Mouse (Mus musculus) MEL (cell line): Measurements from ENCODE around the gene Ezr. TPM values are rescaled to one million over a fixed set of nuclear protein-coding genes. Genes with fewer than 3 reads are reported as not detected.

Source experiments
- DNase-seq: peaks from one replicate; pipeline ENCODE4 v3.0.0; 2011; ENCODE audit warnings: low read depth, low spot score
- H3K27ac ChIP-seq: 2 replicates; pipeline ENCODE4 v1.5.1; 2012; ENCODE audit warnings: low read depth, mild to moderate bottlenecking, control low read depth, low read length, moderate library complexity; ENCODE audit not compliant: control insufficient read depth
- H3K27me3 ChIP-seq, 2 experiments: fragments of 150-350 bp in 1 of 2; sonication (generic) in 1 of 2; 2 replicates each; pipeline ENCODE4 v1.6.1; 2012; ENCODE audit warnings: low read length in 2 of 2, mild to moderate bottlenecking in 2 of 2, improper control_type of control experiment in 1 of 2, moderate library complexity in 1 of 2; ENCODE audit not compliant: insufficient read depth in 2 of 2, control insufficient read depth in 1 of 2
- H3K36me3 ChIP-seq, 2 experiments: 2 replicates each; pipeline ENCODE4 v1.6.1; 2012 to 2014; ENCODE audit warnings: low read length in 2 of 2, improper control_type of control experiment in 1 of 2, inconsistent platforms in 1 of 2, mild to moderate bottlenecking in 1 of 2; ENCODE audit not compliant: insufficient read depth in 2 of 2, control insufficient read depth in 1 of 2
- H3K4me1 ChIP-seq, 2 experiments: fragments of 150-350 bp in 1 of 2; sonication (generic) in 1 of 2; 2 replicates each; pipeline ENCODE4 v1.6.1; 2012; ENCODE audit warnings: low read length in 2 of 2, improper control_type of control experiment in 1 of 2, mild to moderate bottlenecking in 1 of 2; ENCODE audit not compliant: insufficient read depth in 2 of 2, control insufficient read depth in 1 of 2
- H3K4me3 ChIP-seq, 2 experiments: fragments of 150-350 bp in 1 of 2; sonication (generic) in 1 of 2; 2 replicates each; pipeline ENCODE4 v1.5.1; 2012; ENCODE audit warnings: low read depth in 2 of 2, low read length in 2 of 2, mild to moderate bottlenecking in 2 of 2, moderate library complexity in 2 of 2, control low read depth in 1 of 2, improper control_type of control experiment in 1 of 2; ENCODE audit not compliant: control insufficient read depth in 1 of 2, insufficient read depth in 1 of 2
- H3K79me2 ChIP-seq: 2 replicates; pipeline ENCODE4 v1.6.1; 2012; ENCODE audit warnings: mild to moderate bottlenecking, low read length, moderate library complexity; ENCODE audit not compliant: control insufficient read depth, poor library complexity, insufficient read depth
- H3K9ac ChIP-seq: 2 replicates; pipeline ENCODE4 v1.6.1; 2012; ENCODE audit warnings: low read depth, mild to moderate bottlenecking, control low read depth, low read length, moderate library complexity; ENCODE audit not compliant: control insufficient read depth, poor library complexity, severe bottlenecking
- H3K9me3 ChIP-seq: fragments of 150-350 bp; sonication (generic); replicated peaks from 2 replicates; pipeline ENCODE4 v1.6.1; 2012; ENCODE audit warnings: mild to moderate bottlenecking, low read length, improper control_type of control experiment, moderate library complexity; ENCODE audit not compliant: insufficient read depth
- BHLHE40 ChIP-seq: IDR thresholded peaks from 2 replicates; pipeline ENCODE4 v1.6.1; 2012; ENCODE audit warnings: low read depth, mild to moderate bottlenecking, inconsistent platforms, low read length, improper control_type of control experiment, borderline replicate concordance
- CHD2 ChIP-seq: IDR thresholded peaks from 2 replicates; pipeline ENCODE4 v1.6.1; 2011; ENCODE audit warnings: low read length, improper control_type of control experiment
- E2F4 ChIP-seq: IDR thresholded peaks from 2 replicates; pipeline ENCODE4 v1.6.1; 2011; ENCODE audit warnings: low read depth, low read length, improper control_type of control experiment, borderline replicate concordance
- EP300 ChIP-seq, 2 experiments: IDR thresholded peaks; 2 replicates each; pipeline ENCODE4 v1.6.1; 2011; ENCODE audit warnings: improper control_type of control experiment in 2 of 2, low read length in 2 of 2, low read depth in 1 of 2, mild to moderate bottlenecking in 1 of 2
- ETS1 ChIP-seq: IDR thresholded peaks from 2 replicates; pipeline ENCODE4 v1.6.1; 2012; ENCODE audit warnings: low read depth, mild to moderate bottlenecking, inconsistent platforms, low read length, improper control_type of control experiment, moderate library complexity
- GATA1 ChIP-seq: IDR thresholded peaks from 2 replicates; pipeline ENCODE4 v1.6.1; 2011; ENCODE audit warnings: low read depth, low read length, improper control_type of control experiment
- HCFC1 ChIP-seq: IDR thresholded peaks from 2 replicates; pipeline ENCODE4 v1.6.1; 2012; ENCODE audit warnings: low read depth, mild to moderate bottlenecking, inconsistent platforms, low read length, improper control_type of control experiment, moderate library complexity
- JUND ChIP-seq: IDR thresholded peaks from 2 replicates; pipeline ENCODE4 v1.6.1; 2011; ENCODE audit warnings: low read depth, mild to moderate bottlenecking, improper control_type of control experiment, low read length
- MAFK ChIP-seq: IDR thresholded peaks from 2 replicates; pipeline ENCODE4 v1.6.1; 2011; ENCODE audit warnings: low read depth, mild to moderate bottlenecking, low read length, improper control_type of control experiment, borderline replicate concordance
- MXI1 ChIP-seq: IDR thresholded peaks from 2 replicates; pipeline ENCODE4 v1.6.1; 2011; ENCODE audit warnings: mild to moderate bottlenecking, low read depth, low read length, improper control_type of control experiment
- MYC ChIP-seq: IDR thresholded peaks from 2 replicates; pipeline ENCODE4 v1.6.1; 2011; ENCODE audit warnings: low read depth, mild to moderate bottlenecking, low read length, improper control_type of control experiment, moderate library complexity
- NRF1 ChIP-seq: IDR thresholded peaks from 2 replicates; pipeline ENCODE4 v1.6.1; 2014; ENCODE audit warnings: low read depth, mild to moderate bottlenecking, inconsistent platforms, low read length, improper control_type of control experiment, moderate library complexity; ENCODE audit not compliant: poor library complexity, insufficient read depth, severe bottlenecking
- POLR2AphosphoS5 ChIP-seq: IDR thresholded peaks from 2 replicates; pipeline ENCODE4 v1.6.1; 2012; ENCODE audit warnings: low read depth, borderline replicate concordance, mild to moderate bottlenecking, inconsistent platforms, low read length, moderate library complexity, mixed read lengths
- RAD21 ChIP-seq: IDR thresholded peaks from 2 replicates; pipeline ENCODE4 v1.6.1; 2011; ENCODE audit warnings: mild to moderate bottlenecking, low read depth, low read length, improper control_type of control experiment
- SIN3A ChIP-seq: IDR thresholded peaks from 2 replicates; pipeline ENCODE4 v1.6.1; 2012; ENCODE audit warnings: low read length, improper control_type of control experiment, inconsistent platforms
- SMC3 ChIP-seq: IDR thresholded peaks from 2 replicates; pipeline ENCODE4 v1.6.1; 2011; ENCODE audit warnings: low read depth, low read length, improper control_type of control experiment
- TCF12 ChIP-seq: IDR thresholded peaks from 2 replicates; pipeline ENCODE4 v1.6.1; 2014; ENCODE audit warnings: low read depth, mild to moderate bottlenecking, inconsistent platforms, low read length, improper control_type of control experiment, moderate library complexity
- ZC3H11A ChIP-seq: IDR thresholded peaks from 2 replicates; pipeline ENCODE4 v1.6.1; 2012; ENCODE audit warnings: low read depth, mild to moderate bottlenecking, inconsistent platforms, low read length, improper control_type of control experiment
- polyA plus RNA-seq, 2 experiments: library from polyadenylated mRNA; stranded (reverse) in 1 of 2; unstranded in 1 of 2; fragments of >175 nt in 1 of 2; fragments of >200 nt in 1 of 2; gene quantifications; 2 replicates each; pipeline versions ENCODE4 v1.2.1 to v1.2.4; 2012; ENCODE audit warnings: low replicate concordance in 2 of 2, low read depth in 1 of 2; ENCODE audit not compliant: insufficient read length in 2 of 2, insufficient read depth in 1 of 2, missing spikeins in 1 of 2
- total RNA-seq: library from RNA; depleted of rRNA; stranded (reverse); fragments of 300-350 nt; gene quantifications from 2 replicates; pipeline ENCODE4 v1.2.3, GENCODE M21; 2012

Gene Ezr
- total and polyA plus RNA-seq, 3 experiments = 48.7 to 88.7 TPM; not detected in 1

DNA sequence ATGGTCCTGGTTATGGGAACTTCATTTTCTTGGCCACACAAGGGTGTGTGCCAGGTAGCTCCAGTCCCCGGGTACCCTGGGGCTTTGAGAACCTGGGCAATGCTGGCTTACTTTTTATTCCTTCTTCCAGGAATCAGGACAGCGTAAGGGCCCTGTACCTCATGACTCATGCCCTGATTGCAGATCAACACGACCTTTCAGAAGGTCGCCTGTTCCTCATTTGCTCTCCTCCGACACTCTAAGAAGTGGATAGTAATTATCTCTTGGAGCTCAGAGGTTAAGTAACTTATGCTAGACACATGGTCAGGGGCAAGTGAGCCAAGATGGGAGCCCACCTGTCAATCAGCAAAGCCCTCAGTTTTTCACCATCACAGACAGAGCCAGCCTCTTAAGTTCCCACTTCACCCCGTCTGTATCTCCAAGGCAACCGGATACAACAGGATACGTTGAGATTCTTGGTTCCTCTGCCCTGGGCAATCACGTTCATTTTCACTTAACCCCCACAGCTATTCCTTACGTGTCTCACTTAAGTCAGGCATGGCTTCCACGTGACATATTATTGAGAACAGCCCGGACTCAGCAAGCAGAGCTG, 11.7 kb upstream of the Ezr start:
- Histone ChIP-seq H3K9me3 (no peaks in the 10 kb centered on the region), H3K9ac (no peak overlapping the region), H3K27me3 (no peaks in the 10 kb centered on the region), H3K36me3 (peaks cover 0 to 2% of the 10 kb centered on the region in 2 experiments; a peak in 1 of 4 replicates), H3K4me3 (no peak overlapping the region), H3K79me2 (no peaks in the 10 kb centered on the region), H3K4me1 (peaks cover 0 to 16% of the 10 kb centered on the region in 2 experiments; a peak in 1 of 4 replicates), H3K27ac (no peak overlapping the region)
- DNase-seq = peak; percentile 29
- no peak for TF ChIP-seq CHD2
- no peak for TF ChIP-seq BHLHE40
- no peak for TF ChIP-seq JUND
- no peak for TF ChIP-seq POLR2AphosphoS5
- no peak for TF ChIP-seq SMC3
- TF ChIP-seq TCF12 = no peak
- TF ChIP-seq EP300 (IDR thresholded peaks at IDR 0.05; ENCODE audit: low read depth in 1 of 2, low read length in 2 of 2) = no peak

DNA sequence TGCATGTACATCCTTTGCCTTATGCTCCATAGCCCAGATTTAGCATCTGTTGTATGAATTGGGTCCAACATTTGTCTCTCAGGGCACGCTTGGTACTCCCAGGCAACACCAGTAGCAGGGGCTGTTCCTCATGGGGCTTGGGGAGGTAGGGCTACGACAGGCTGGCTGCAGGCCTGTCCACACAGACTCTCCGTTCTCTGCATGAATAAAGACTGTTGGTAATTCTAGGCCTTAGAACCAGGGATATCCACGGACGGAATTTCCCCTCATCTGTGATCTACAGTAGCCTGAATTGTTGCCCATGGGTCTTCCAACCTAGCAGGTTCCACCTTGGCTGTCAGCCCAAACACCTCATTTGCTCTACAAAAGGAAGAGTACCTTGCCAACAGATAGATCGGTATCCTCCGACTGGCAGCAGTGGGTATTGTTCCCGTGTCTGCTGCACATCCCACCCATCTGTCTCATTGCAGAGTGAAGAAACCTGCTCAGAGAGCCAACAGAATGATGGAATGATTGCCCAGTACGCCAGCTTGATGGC, 7.1 kb upstream of the Ezr start:
- DNase-seq = no peak
- Histone ChIP-seq H3K9me3 (no peaks in the 10 kb centered on the region), H3K27me3 (no peaks in the 10 kb centered on the region), H3K79me2 (no peaks in the 10 kb centered on the region), H3K27ac (no peak overlapping the region), H3K9ac (no peak overlapping the region), H3K4me1 (peaks cover 0 to 8% of the 10 kb centered on the region in 2 experiments; a peak in 1 of 4 replicates), H3K36me3 (no peaks in the 10 kb centered on the region), H3K4me3 (no peak overlapping the region)
- no peak for TF ChIP-seq NRF1
- no peak for TF ChIP-seq MXI1
- no peak for TF ChIP-seq E2F4
- TF ChIP-seq ZC3H11A = no peak
- TF ChIP-seq GATA1 = no peak
- TF ChIP-seq SMC3 = no peak
- no peak for TF ChIP-seq MAFK
- no peak for TF ChIP-seq JUND
- TF ChIP-seq ETS1 = no peak
- TF ChIP-seq HCFC1 = no peak
- no peak for TF ChIP-seq RAD21
- TF ChIP-seq SIN3A = no peak
- TF ChIP-seq MYC = no peak
